Mouse (Mus musculus): Measurements from ENCODE around the gene Olfr860.
"Not testable (repeated sequence)": the region's sequence is repeated elsewhere in the genome, so short reads cannot be mapped to it uniquely, and the experiment has no call there.

The Olfr860 gene

GRCm38 (mm10) chr9:19849647-19850046, at the start of gene Olfr860:
TSS of gene Olfr860 (minus strand) at chr9:19849747.
- DNase-seq (ENCODE audit: extremely low spot score) = no peak

DNA sequence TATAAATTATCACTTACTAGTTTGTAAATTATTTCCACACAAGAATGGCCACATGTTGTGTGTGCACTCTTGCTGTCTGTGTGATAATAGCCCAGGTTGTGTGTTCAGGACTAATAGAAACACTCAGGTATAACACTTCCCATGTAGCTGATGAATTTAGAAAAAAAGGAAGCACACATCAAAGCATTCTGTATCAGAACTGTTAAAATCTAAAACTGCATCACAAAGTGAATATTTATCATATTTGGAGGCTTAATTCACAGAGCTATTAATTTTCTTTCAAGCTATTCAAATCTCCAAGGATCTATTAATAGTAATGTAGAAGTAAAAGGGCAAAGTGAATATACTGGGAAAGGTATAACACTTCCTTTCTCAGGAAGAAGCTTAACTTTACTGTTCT, 38.4 kb upstream of the Olfr860 start, which contains the start of gene Olfr862:
TSS of gene Olfr862 (minus strand) at position 101 of the 400 bp plus-strand sequence.
- DNase-seq (ENCODE audit: extremely low spot score) = no peak

GRCm38 (mm10) chr9:19804606-19805005, 44.9 kb downstream of the Olfr860 start, which contains the start of gene Olfr859:
TSS of gene Olfr859 (plus strand) at chr9:19804906.
- not testable (repeated sequence) for DNase-seq (ENCODE audit: extremely low spot score)

- DNase-seq (ENCODE audit: extremely low spot score) = no peak
Measured at GRCm38 (mm10) chr9:19803000-19803399, 46.5 kb downstream of the Olfr860 start.
